Mouse (Mus musculus) right cerebral cortex, adult 2 months (tissue): ENCODE data around the gene Mgme1.

Experiments
- DNase-seq, 2 experiments: peaks; one replicate each; pipeline ENCODE4 v3.0.0; 2021 to 2022; ENCODE audit warnings: low spot score in 2 of 2

Gene Mgme1

DNA sequence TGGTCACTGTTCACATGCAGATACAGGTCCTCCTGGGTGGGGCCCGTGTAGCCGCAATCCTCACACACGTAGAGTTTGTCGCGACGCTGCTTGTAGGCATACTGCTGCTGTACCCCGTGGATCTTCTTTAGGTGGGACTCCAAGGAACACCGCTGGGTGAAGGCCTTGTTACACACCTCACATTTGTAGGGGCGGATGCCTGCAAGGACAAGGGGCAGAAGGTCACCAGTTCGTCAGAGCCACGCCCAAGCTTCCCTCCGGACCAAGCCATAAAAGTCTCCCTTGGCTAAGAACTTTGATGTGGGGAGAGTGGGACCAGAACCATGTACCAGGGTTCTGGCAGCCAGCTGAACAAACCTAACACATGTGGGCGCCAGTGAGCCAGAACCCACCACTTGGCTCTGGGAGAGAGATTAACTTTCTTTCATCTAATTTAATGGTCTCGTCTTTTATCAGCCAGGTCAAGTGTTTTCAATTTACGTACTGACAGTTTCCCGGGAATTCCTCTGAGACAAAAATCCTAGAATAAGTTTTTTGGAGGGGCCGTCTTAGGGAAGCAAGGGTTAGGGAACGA lies 35.3 kb downstream of the Mgme1 start:
- DNase-seq: no peak

DNA sequence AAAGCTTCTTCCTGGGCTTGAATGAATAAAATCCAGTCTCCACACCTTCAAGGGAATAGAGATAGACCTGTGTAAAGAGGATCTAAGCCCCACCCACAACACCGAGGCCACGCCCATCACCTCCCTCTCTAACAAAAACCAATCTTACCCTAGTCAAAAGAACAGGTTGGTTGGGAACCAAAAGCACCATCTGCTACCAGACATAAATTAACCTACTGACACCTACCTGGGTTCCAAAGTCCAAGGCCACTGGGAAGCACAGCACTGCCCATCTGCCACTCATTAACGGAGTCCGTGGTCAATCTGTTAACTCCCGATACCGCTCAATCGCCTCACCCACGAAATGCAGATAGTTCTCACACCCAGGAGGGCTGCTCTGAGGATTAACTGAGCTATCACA lies 38.1 kb downstream of the Mgme1 start:
- DNase-seq: no peak

DNA sequence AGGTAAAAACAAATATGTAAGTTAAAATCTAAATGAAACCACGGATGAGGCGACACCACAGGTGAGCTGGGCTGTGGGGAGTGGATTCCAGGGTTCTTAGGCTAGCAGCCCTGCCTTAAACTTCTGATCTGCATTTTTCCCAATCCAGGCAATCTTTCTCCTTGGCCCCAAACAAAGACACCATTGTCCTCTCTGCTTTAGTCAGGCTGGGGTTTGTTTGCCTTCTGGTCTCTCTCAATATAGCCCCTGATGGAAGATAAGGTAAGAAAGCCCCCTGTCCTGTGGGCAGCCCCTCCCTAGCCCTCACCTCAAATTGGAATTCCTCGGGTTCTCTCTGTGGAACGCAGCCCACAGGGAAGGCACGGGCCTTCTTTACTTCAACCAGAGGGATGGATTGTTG lies 39.8 kb downstream of the Mgme1 start:
- no peak for DNase-seq

DNA sequence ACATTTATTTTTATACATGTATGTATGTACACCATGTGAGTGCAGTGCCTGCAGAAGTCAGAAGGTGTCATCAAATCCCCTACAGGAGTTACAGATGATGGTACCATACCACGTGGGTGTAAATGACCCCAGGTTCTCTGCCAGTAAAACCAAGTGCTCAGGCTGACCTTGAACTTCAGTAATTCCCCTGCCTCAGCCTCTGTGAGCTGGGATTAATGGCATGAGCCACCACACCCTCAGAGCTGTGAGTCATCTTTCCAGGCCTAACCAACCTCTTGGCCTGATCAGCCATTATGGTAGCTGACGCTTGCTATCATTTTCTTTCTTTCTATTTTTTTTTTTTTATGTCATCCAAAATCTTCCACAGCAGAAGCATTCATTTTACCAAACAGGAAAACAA lies 40.9 kb downstream of the Mgme1 start:
- DNase-seq: no peak

DNA sequence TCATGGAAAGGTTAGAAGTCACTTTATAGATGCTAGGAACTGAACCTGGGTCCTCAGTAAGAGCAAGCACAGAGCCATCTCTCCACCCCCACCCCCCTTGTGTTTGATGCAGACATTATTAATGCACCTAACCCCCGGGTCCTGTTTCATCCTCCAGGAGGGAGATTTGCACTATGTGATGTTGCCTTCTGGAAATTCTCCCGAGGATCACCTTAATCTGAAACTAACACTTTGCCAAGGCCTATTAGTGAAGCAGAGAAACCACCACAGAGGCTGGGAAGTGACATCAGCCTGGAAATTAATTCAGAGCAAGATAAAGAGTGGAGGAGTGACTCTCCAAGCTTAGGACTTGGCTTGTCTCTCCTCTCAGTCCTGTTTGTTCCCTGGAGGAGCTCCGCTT lies 53.8 kb downstream of the Mgme1 start:
- DNase-seq: no peak

DNA sequence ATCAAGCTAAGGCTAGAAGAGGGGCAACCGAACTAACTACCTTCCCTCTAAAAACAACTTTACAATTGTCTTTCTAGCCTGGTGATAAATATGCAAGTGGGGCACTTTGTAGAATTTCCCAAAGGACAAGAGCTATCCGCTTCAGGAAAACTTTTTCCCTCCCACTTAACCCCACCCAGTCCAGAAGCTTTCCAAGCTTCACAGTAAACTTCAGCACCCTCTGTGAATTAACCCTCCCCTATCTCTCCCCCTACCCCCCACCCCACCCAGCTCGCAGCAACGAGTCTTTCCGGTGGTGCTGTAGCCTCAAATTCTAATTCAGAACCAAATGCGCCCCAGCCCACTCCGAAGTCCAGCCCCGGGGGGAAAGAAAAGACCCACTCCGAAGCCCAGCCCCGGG lies 59.0 kb downstream of the Mgme1 start:
- no peak for DNase-seq

DNA sequence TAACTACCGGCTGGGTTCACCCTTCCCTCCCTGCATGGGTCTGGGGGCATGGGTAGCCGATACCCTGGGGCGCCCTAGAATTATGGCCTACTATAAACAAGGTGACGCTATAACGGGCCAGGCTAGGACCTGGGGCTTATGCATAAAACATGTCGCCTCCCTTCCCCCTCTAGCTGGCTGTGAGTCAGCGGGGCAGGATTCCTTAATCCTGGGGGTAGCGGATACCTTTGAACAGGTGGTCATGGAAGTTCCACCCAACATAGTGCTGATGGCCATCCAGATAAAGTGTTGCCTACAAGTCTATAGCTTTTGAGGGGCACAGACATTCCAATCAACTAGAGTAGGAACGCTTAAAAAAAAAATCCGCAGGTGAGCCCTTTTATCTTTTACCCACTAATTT lies 59.5 kb downstream of the Mgme1 start:
- DNase-seq: no peak

DNA sequence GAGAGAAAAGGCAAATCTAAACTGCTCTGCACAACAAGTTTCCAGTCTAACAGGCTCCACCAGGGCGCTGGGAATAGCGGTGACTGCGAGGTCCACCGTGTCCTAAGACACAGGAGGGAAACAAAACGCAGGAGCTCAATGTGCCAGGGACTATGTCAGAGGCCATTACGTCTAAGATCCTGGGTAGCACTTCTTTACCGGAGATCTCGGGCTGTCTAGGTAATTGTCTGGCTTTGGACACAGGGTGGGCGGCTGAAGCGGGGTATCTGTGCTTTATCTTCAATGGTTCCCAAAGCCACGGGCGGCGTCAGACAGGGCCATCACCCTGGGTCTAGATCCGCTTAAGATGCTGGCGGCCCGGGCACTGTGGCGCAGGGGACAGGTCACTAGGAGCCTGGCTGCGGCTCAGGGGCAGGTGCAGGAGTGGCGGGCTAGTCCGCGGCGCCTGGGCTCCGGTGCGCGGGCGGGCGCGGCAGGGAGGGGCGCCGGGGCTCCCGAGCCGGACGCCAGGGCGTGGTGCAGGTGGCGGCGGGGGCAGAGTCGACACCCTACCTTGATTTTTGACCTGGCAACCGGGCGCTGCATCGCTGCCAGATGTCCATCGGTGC lies 60.0 kb downstream of the Mgme1 start:
- no peak for DNase-seq
